Mouse (Mus musculus) embryonic facial prominence, embryonic 14.5 days (tissue): ENCODE measurements around the gene Snx33. TPM values are rescaled to one million over a fixed set of nuclear protein-coding genes. Genes with fewer than 3 reads are reported as not detected.
A peak's percentile ranks its signal among the peaks of the same experiment; 100 is the strongest.
"Not testable (repeated sequence)": the region's sequence is repeated elsewhere in the genome, so short reads cannot be mapped to it uniquely, and the experiment has no call there.

Experiments
- ATAC-seq: fragments of 200-750 bp; cut with Nextera tagmentation; 2 replicates; pipeline ENCODE4 v1.8.0; 2017; ENCODE audit warnings: low read depth, moderate number of reproducible peaks, moderate TSS enrichment
- DNase-seq: peaks from one replicate; pipeline ENCODE4 v3.0.0-alpha.2; 2015; ENCODE audit warnings: low spot score
- H3K27ac ChIP-seq: fragments of 300-500 bp; sonication (generic); replicated peaks from 2 replicates; pipeline ENCODE4 v1.5.1; 2014; ENCODE audit warnings: low read depth, mild to moderate bottlenecking, low read length, moderate library complexity
- H3K27me3 ChIP-seq: fragments of 300-500 bp; sonication (generic); replicated peaks from 2 replicates; pipeline ENCODE4 v1.6.1; 2014; ENCODE audit warnings: low read length; ENCODE audit not compliant: control insufficient read depth, insufficient read depth
- H3K36me3 ChIP-seq: fragments of 300-500 bp; sonication (generic); 2 replicates; pipeline ENCODE4 v1.6.1; 2014; ENCODE audit warnings: low read length, mixed read lengths; ENCODE audit not compliant: control insufficient read depth, insufficient read depth
- H3K4me1 ChIP-seq: fragments of 300-500 bp; sonication (generic); 2 replicates; pipeline ENCODE4 v1.6.1; 2014; ENCODE audit warnings: antibody characterized with exemption, low read length; ENCODE audit not compliant: control insufficient read depth, insufficient read depth
- H3K4me2 ChIP-seq: fragments of 300-500 bp; sonication (generic); 2 replicates; pipeline ENCODE4 v1.6.1; 2014; ENCODE audit warnings: low read depth, mild to moderate bottlenecking, low read length, moderate library complexity, mixed read lengths
- H3K4me3 ChIP-seq: fragments of 300-500 bp; sonication (generic); 2 replicates; pipeline ENCODE4 v1.5.1; 2014; ENCODE audit warnings: low read depth, mild to moderate bottlenecking, low read length
- H3K9ac ChIP-seq: fragments of 300-500 bp; sonication (generic); 2 replicates; pipeline ENCODE4 v1.6.1; 2014; ENCODE audit warnings: low read depth, mild to moderate bottlenecking, low read length, moderate library complexity, mixed read lengths
- H3K9me3 ChIP-seq: fragments of 300-500 bp; sonication (generic); 2 replicates; pipeline ENCODE4 v1.6.1; 2016; ENCODE audit warnings: low read length; ENCODE audit not compliant: control insufficient read depth
- WGBS: fragments of 180-500 bp; shearing (Covaris S2); extraction: QIAGEN DNeasy Blood & Tissue Kit; methylation state at CpG from one replicate; pipeline ENCODE4 v1.1.7; 2014; 5-methylcytosine and 5-hydroxymethylcytosine counted together
- polyA plus RNA-seq: library from polyadenylated mRNA; unstranded; fragments of >200 nt; fragmentation: Nextera tagmentation; extraction: Ambion mirVana; gene quantifications from 2 replicates; pipeline ENCODE4 v1.2.1, GENCODE M21; 2014

The Snx33 gene
- polyA plus RNA-seq, 1 experiment from 2014 or later, result 7.8 TPM

- H3K9ac ChIP-seq, result no peak overlapping the region
- H3K27me3 ChIP-seq, result no peaks in the 10 kb centered on the region
- H3K4me1 ChIP-seq, result peaks cover 9% of the 10 kb centered on the region; the same call in 1 of the 2 replicates
- H3K36me3 ChIP-seq, result peaks cover 73% of the 10 kb centered on the region
- H3K4me2 ChIP-seq, result no peak overlapping the region
- 0 out of 2 replicates have a peak, but pooled peaks cover 8% of the 10 kb centered on the region for H3K9me3 ChIP-seq
- DNase-seq (no peak), ATAC-seq (no peak)
- 91% methylated on average over 13 of the region's 13 CpGs for WGBS
- H3K4me3 ChIP-seq, result no peak overlapping the region
- no peak overlapping the region for H3K27ac ChIP-seq
These were observed 9.7 kb downstream of the Snx33 start for GRCm38 (mm10) chr9:56918466-56918865.

- H3K9me3 ChIP-seq, result 0 out of 2 replicates have a peak, but pooled peaks cover 8% of the 10 kb centered on the region
- peaks cover 66% of the 10 kb centered on the region for H3K36me3 ChIP-seq
- H3K27ac ChIP-seq, result no peak overlapping the region
- no peak overlapping the region for H3K9ac ChIP-seq
- no peak for DNase-seq
- H3K4me3 ChIP-seq, result no peak overlapping the region
- H3K27me3 ChIP-seq, result no peaks in the 10 kb centered on the region
- H3K4me1 ChIP-seq, result no peaks in the 10 kb centered on the region
- WGBS, result 80% methylated on average over 2 of the region's 2 CpGs
- no peak for ATAC-seq
- no peak overlapping the region for H3K4me2 ChIP-seq
These were observed 11.0 kb downstream of the Snx33 start for GRCm38 (mm10) chr9:56917131-56917530.

GRCm38 (mm10) chr9:56915695-56916410 lies 12.3 kb downstream of the Snx33 start:
- H3K27ac ChIP-seq, result no peak overlapping the region
- peaks cover 54% of the 10 kb centered on the region for H3K36me3 ChIP-seq
- 69% methylated on average over 5 of the region's 5 CpGs for WGBS

GRCm38 (mm10) chr9:56915116-56915515 lies 13.1 kb downstream of the Snx33 start:
- Histone ChIP-seq H3K4me1 (no peaks in the 10 kb centered on the region), H3K27me3 (no peaks in the 10 kb centered on the region), H3K4me2 (no peak overlapping the region), H3K36me3 (peaks cover 47% of the 10 kb centered on the region), H3K27ac (no peak overlapping the region), H3K4me3 (no peak overlapping the region), H3K9me3 (no peaks in the 10 kb centered on the region), H3K9ac (no peak overlapping the region)
- ATAC-seq (no peak), DNase-seq (no peak)
- WGBS, result no CpG with 5 or more reads among the region's 1 CpGs

More at GRCm38 (mm10) chr9:56915695-56916410, 12.3 kb downstream of the Snx33 start:
- no peak overlapping the region for H3K4me3 ChIP-seq
- ATAC-seq (no peak), DNase-seq (no peak)
- H3K9me3 ChIP-seq, result no peaks in the 10 kb centered on the region
- H3K9ac ChIP-seq, result no peak overlapping the region
- no peaks in the 10 kb centered on the region for H3K27me3 ChIP-seq
- H3K4me1 ChIP-seq, result no peaks in the 10 kb centered on the region
- no peak overlapping the region for H3K4me2 ChIP-seq

DNA sequence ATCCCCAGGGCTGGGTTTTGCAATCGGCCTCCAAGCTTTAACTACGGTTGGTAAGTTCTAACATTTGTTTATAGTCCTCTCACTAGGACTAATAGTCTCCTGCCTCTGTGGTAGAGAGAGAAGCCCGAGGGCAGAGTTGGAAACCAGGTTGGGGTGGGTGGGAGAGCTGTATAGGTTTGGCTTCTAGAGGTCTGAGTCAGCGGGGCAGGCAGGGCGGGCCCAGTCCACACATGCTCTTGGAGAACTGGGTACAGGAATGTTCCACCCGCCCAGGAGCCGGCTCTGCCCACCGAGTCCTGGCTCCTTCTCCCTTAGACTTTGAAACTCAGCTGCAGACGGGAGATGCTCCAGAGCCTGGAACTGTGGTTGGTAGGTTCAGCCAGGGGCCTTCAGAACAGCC lies 14.2 kb downstream of the Snx33 start:
- H3K27me3 ChIP-seq, result no peaks in the 10 kb centered on the region
- H3K4me2 ChIP-seq, result no peak overlapping the region
- H3K4me3 ChIP-seq, result no peak overlapping the region
- peaks cover 44% of the 10 kb centered on the region for H3K36me3 ChIP-seq
- WGBS, result 78% methylated on average over 7 of the region's 9 CpGs
- DNase-seq, result no peak
- 0 out of 2 replicates have a peak overlapping the region, but pooled peaks have one; percentile 10 for H3K27ac ChIP-seq
- no peak overlapping the region for H3K9ac ChIP-seq
- no peaks in the 10 kb centered on the region for H3K4me1 ChIP-seq
- ATAC-seq, result no peak
- no peaks in the 10 kb centered on the region for H3K9me3 ChIP-seq

DNA sequence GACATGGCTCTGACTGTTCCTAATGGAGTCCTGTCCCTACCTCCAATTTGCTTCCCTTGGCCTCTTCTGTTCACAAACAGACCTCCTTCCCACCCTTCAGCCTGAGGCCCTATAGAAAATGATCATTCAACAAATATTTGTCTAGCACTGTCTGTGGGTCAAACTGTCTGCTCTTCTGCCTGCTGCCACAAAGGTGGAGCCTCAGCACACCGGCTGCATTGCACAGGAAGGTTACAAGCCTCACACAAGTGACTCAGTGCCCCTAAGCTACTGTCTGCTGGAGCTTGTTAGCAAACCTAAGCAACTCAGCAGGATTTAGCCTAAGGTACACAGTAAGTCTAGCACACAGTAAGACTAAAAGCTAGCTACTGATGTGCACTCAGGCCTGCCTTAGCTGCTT lies 17.2 kb downstream of the Snx33 start:
- no peaks in the 10 kb centered on the region for H3K9me3 ChIP-seq
- no peak for DNase-seq
- H3K4me1 ChIP-seq, result no peaks in the 10 kb centered on the region
- WGBS, result 40% methylated on average over 1 of the region's 1 CpGs
- no peak for ATAC-seq
- no peak overlapping the region for H3K4me3 ChIP-seq
- no peaks in the 10 kb centered on the region for H3K27me3 ChIP-seq
- H3K9ac ChIP-seq, result no peak overlapping the region
- no peak overlapping the region for H3K4me2 ChIP-seq
- H3K27ac ChIP-seq, result no peak overlapping the region
- H3K36me3 ChIP-seq, result peaks cover 16% of the 10 kb centered on the region; the same call in 1 of the 2 replicates

DNA sequence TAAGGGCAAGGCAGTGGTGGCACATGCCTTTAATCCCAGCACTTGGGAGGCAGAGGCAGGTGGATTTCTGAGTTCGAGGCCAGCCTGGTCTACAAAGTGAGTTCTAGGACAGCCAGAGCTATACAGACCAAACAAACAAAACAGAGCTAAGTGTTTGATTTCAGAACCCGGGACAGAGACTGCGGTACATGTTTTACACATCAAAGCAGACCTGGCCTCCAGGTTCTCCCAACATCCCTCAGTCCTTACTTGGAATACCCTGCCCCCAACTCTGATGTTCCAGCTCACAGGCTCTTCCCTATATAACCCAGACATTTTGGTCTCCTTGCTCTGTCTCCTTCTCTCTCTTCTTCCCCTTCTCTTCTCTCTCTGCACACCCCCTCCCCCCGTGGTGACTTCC lies 18.2 kb downstream of the Snx33 start:
- H3K4me2 ChIP-seq, H3K27ac ChIP-seq, H3K4me1 ChIP-seq, H3K9ac ChIP-seq, ATAC-seq, H3K36me3 ChIP-seq, H3K27me3 ChIP-seq, H3K4me3 ChIP-seq, H3K9me3 ChIP-seq, DNase-seq: not testable (repeated sequence)
- 48% methylated on average over 4 of the region's 4 CpGs for WGBS

- no peak overlapping the region for H3K4me3 ChIP-seq
- DNase-seq, result no peak
- no peak overlapping the region for H3K4me2 ChIP-seq
- no peaks in the 10 kb centered on the region for H3K27me3 ChIP-seq
- no peak overlapping the region for H3K9ac ChIP-seq
- no peaks in the 10 kb centered on the region for H3K36me3 ChIP-seq
- no peak overlapping the region for H3K27ac ChIP-seq
- H3K9me3 ChIP-seq, result no peaks in the 10 kb centered on the region
- no peaks in the 10 kb centered on the region for H3K4me1 ChIP-seq
- WGBS, result 84% methylated on average over 9 of the region's 9 CpGs
- ATAC-seq, result no peak
These were observed 20.6 kb downstream of the Snx33 start for GRCm38 (mm10) chr9:56907549-56907948.

GRCm38 (mm10) chr9:56903662-56904061 lies 24.5 kb downstream of the Snx33 start:
- Histone ChIP-seq H3K36me3 (no peaks in the 10 kb centered on the region), H3K9ac (no peak overlapping the region), H3K9me3 (no peaks in the 10 kb centered on the region), H3K27me3 (no peaks in the 10 kb centered on the region), H3K4me2 (no peak overlapping the region), H3K4me3 (no peak overlapping the region), H3K27ac (no peak overlapping the region), H3K4me1 (peaks cover 3% of the 10 kb centered on the region; the same call in 1 of the 2 replicates)
- 80% methylated on average over 3 of the region's 3 CpGs for WGBS
- ATAC-seq (no peak), DNase-seq (no peak)
